Mouse (Mus musculus): ENCODE data around the gene Acsl1. TPM values are rescaled to one million over a fixed set of nuclear protein-coding genes. Genes with fewer than 3 reads are reported as not detected.

Acsl1 gene
- total and polyA plus RNA-seq, 3 experiments = 26.2 to 33.9 TPM; not detected in 1

- DNase-seq (ENCODE audit: low read depth, low spot score) = no peak
- no peaks in the 10 kb centered on the region for H3K4me1 ChIP-seq (ENCODE audit: control insufficient read depth in 1 of 2, insufficient read depth in 2 of 2, low read length in 2 of 2)
- H3K79me2 ChIP-seq (ENCODE audit: control insufficient read depth, insufficient read depth, low read length, poor library complexity) = no peaks in the 10 kb centered on the region
- H3K27me3 ChIP-seq (ENCODE audit: control insufficient read depth in 1 of 2, insufficient read depth in 2 of 2, low read length in 2 of 2) = no peaks in the 10 kb centered on the region
- no peak overlapping the region for H3K9ac ChIP-seq (ENCODE audit: control insufficient read depth, low read depth, low read length, poor library complexity, severe bottlenecking)
- H3K27ac ChIP-seq (ENCODE audit: control insufficient read depth, low read depth, low read length) = no peak overlapping the region
- peaks cover 0 to 1% of the 10 kb centered on the region in 2 experiments; a peak in 1 of 4 replicates for H3K36me3 ChIP-seq (ENCODE audit: control insufficient read depth in 1 of 2, insufficient read depth in 2 of 2, low read length in 2 of 2)
- H3K4me3 ChIP-seq (ENCODE audit: control insufficient read depth in 1 of 2, insufficient read depth in 1 of 2, low read depth in 2 of 2, low read length in 2 of 2) = no peak overlapping the region
- TF ChIP-seq MAZ (IDR thresholded peaks at IDR 0.05; ENCODE audit: low read depth, low read length) = no peak
- no peak for TF ChIP-seq CTCF (IDR thresholded peaks at IDR 0.05 in 2 of 3, conservative IDR thresholded peaks at IDR 0.05 in 1 of 3; ENCODE audit: control insufficient read depth in 1 of 3, insufficient read depth in 1 of 3, low read depth in 2 of 3, low read length in 3 of 3, poor library complexity in 1 of 3, severe bottlenecking in 1 of 3)
- TF ChIP-seq MYB (IDR thresholded peaks at IDR 0.05; ENCODE audit: low read depth, low read length) = no peak
- TF ChIP-seq NELFE (IDR thresholded peaks at IDR 0.05; ENCODE audit: low read depth, low read length) = no peak
- TF ChIP-seq HCFC1 (IDR thresholded peaks at IDR 0.05; ENCODE audit: low read depth, low read length) = no peak
- TF ChIP-seq CHD1 (IDR thresholded peaks at IDR 0.05; ENCODE audit: low read depth, low read length) = no peak
- TF ChIP-seq TCF12 (IDR thresholded peaks at IDR 0.05; ENCODE audit: low read depth, low read length) = no peak
- no peak for TF ChIP-seq USF1 (IDR thresholded peaks at IDR 0.05; ENCODE audit: low read depth, low read length)
- TF ChIP-seq JUND (IDR thresholded peaks at IDR 0.05; ENCODE audit: low read depth, low read length) = no peak
- TF ChIP-seq POLR2A (IDR thresholded peaks at IDR 0.05; ENCODE audit: control insufficient read depth in 1 of 2, insufficient read depth in 1 of 2, low read depth in 1 of 2, low read length in 2 of 2, poor library complexity in 1 of 2) = no peak
- TF ChIP-seq ZNF384 (IDR thresholded peaks at IDR 0.05; ENCODE audit: low read depth, low read length) = no peak
- no peak for TF ChIP-seq TBP (IDR thresholded peaks at IDR 0.05; ENCODE audit: low read depth, low read length)
- no peak for TF ChIP-seq EP300 (IDR thresholded peaks at IDR 0.05; ENCODE audit: low read depth in 1 of 2, low read length in 2 of 2)
- no peak for TF ChIP-seq GABPA (IDR thresholded peaks at IDR 0.05; ENCODE audit: low read depth, low read length)
- no peak for TF ChIP-seq KAT2A (conservative IDR thresholded peaks at IDR 0.05; ENCODE audit: low read depth, low read length)
- no peak for TF ChIP-seq MEF2A (IDR thresholded peaks at IDR 0.05; ENCODE audit: extremely low read depth, insufficient replicate concordance, low read depth, low read length, poor library complexity, severe bottlenecking)
- no peak for TF ChIP-seq USF2 (IDR thresholded peaks at IDR 0.05; ENCODE audit: borderline replicate concordance in 1 of 2, insufficient read depth in 1 of 2, low read depth in 1 of 2, low read length in 2 of 2)
- no peaks in the 10 kb centered on the region for H3K9me3 ChIP-seq (replicated peaks; ENCODE audit: insufficient read depth, low read length)
These were observed 26.6 kb downstream of the Acsl1 start for GRCm38 (mm10) chr8:46497314-46498011.

- 0 out of 2 replicates have a peak, but pooled peaks cover 1% of the 10 kb centered on the region for H3K79me2 ChIP-seq (ENCODE audit: control insufficient read depth, insufficient read depth, low read length, poor library complexity)
- H3K9me3 ChIP-seq (replicated peaks; ENCODE audit: insufficient read depth, low read length) = no peaks in the 10 kb centered on the region
- TF ChIP-seq NRF1 (IDR thresholded peaks at IDR 0.05; ENCODE audit: insufficient read depth, low read depth, low read length, poor library complexity, severe bottlenecking) = no peak
- no peak overlapping the region for H3K9ac ChIP-seq (ENCODE audit: control insufficient read depth, low read depth, low read length, poor library complexity, severe bottlenecking)
- no peak for DNase-seq (ENCODE audit: low read depth, low spot score)
- H3K4me3 ChIP-seq (ENCODE audit: control insufficient read depth in 1 of 2, insufficient read depth in 1 of 2, low read depth in 2 of 2, low read length in 2 of 2) = no peak overlapping the region
- H3K27me3 ChIP-seq (ENCODE audit: control insufficient read depth in 1 of 2, insufficient read depth in 2 of 2, low read length in 2 of 2) = no peaks in the 10 kb centered on the region
- no peaks in the 10 kb centered on the region for H3K4me1 ChIP-seq (ENCODE audit: control insufficient read depth in 1 of 2, insufficient read depth in 2 of 2, low read length in 2 of 2)
- H3K36me3 ChIP-seq (ENCODE audit: control insufficient read depth in 1 of 2, insufficient read depth in 2 of 2, low read length in 2 of 2) = peaks cover 0 to 3% of the 10 kb centered on the region in 2 experiments; a peak in 1 of 4 replicates
- no peak overlapping the region for H3K27ac ChIP-seq (ENCODE audit: control insufficient read depth, low read depth, low read length)
These were observed 28.7 kb downstream of the Acsl1 start for GRCm38 (mm10) chr8:46499376-46500061.
